In the genomic region with DNA sequence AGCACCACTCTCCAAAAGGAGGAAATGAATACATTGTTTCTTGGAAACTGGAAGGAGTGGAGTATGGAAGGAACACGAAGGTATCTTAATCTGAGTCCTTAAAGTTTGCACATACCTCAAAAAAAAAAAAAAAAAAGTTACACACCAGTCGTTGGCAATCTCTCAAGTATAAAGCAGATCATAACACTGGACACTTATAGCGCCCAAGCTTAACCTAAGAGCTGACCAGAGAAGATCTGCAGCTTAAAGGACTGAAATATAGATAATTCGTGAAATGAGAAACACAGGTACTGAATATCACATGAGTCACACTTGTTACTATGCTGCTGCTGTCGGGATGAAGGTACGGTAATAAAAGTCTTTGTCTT, we compare ENCODE assay signal across 8 mouse cellular contexts. TPM values are rescaled to one million over a fixed set of nuclear protein-coding genes. Genes with fewer than 3 reads are reported as not detected.
DNase-seq lines count a peak whose midpoint lies in the region; ATAC-seq and TF ChIP-seq lines count a peak whose summit lies in the region.

No protein-coding gene starts in this region.

- 5% methylated on average over 6 of the region's 6 CpGs for WGBS in cerebellum, adult 2 months
- WGBS in spleen, adult 2 months = 5% methylated on average over 6 of the region's 6 CpGs
- 3% methylated on average over 6 of the region's 6 CpGs for WGBS in limb, embryonic 15.5 days
- WGBS in stomach, postnatal 0 days = 2% methylated on average over 6 of the region's 6 CpGs

- H3K27ac ChIP-seq in cerebellum, adult 2 months (ENCODE audit: insufficient read depth, low read length) = 0 out of 2 replicates have a peak overlapping the region, but pooled peaks have one; percentile 2
- H3K27ac ChIP-seq in spleen, adult 2 months (ENCODE audit: insufficient read depth, low read length) = peak overlapping the region; percentile 73
- H3K27ac ChIP-seq in limb, embryonic 15.5 days = peak overlapping the region; percentile 93
- peak overlapping the region; percentile 88 for H3K27ac ChIP-seq in stomach, postnatal 0 days (replicated peaks)

- 0 out of 2 replicates have a peak, but pooled peaks have one; percentile 3 for ATAC-seq in limb, embryonic 15.5 days (ENCODE audit: insufficient number of reproducible peaks, low FRiP score, low TSS enrichment, low read depth)
- ATAC-seq in stomach, postnatal 0 days (ENCODE audit: low FRiP score, low TSS enrichment) = no peak

- no peak for TF ChIP-seq POLR2A in cerebellum, adult 2 months (IDR thresholded peaks at IDR 0.05; ENCODE audit: borderline replicate concordance, insufficient read depth, low read length)
- no peak for TF ChIP-seq POLR2A in spleen, adult 2 months (IDR thresholded peaks at IDR 0.05; ENCODE audit: low read depth, low read length)

- H3K4me2 ChIP-seq in limb, embryonic 15.5 days = peak overlapping the region; percentile 72
- H3K4me2 ChIP-seq in stomach, postnatal 0 days (replicated peaks; ENCODE audit: low read depth) = peak overlapping the region; percentile 65

- no peak for TF ChIP-seq CTCF in cerebellum, adult 2 months (IDR thresholded peaks at IDR 0.05; ENCODE audit: borderline replicate concordance, insufficient read depth, low read depth, low read length)
- TF ChIP-seq CTCF in spleen, adult 2 months (IDR thresholded peaks at IDR 0.05; ENCODE audit: extremely low read depth, insufficient read depth, insufficient read length, insufficient replicate concordance) = no peak
- TF ChIP-seq CTCF in stomach, postnatal 0 days (IDR thresholded peaks at IDR 0.05; ENCODE audit: low read depth) = no peak

- peak overlapping the region; percentile 100 for H3K4me3 ChIP-seq in cerebellum, adult 2 months (replicated peaks; ENCODE audit: insufficient read depth, low read depth, low read length)
- H3K4me3 ChIP-seq in spleen, adult 2 months (ENCODE audit: extremely low read depth, insufficient read depth, insufficient read length) = peak overlapping the region; percentile 66; the same call in 1 of the 2 replicates
- H3K4me3 ChIP-seq in limb, embryonic 15.5 days = peak overlapping the region; percentile 72
- peak overlapping the region; percentile 63 for H3K4me3 ChIP-seq in stomach, postnatal 0 days (ENCODE audit: low read depth, low read length)

- TF ChIP-seq EP300 in stomach, postnatal 0 days (optimal IDR thresholded peaks at IDR 0.05) = no peak

- intact Hi-C loops in gastrocnemius, postnatal 36 days (cut with DNase I) = loop anchor here (5.0 to 10.0 kb wide), 2 partner anchors 76 to 139 kb away; no protein-coding TSS in a partner anchor

- peak overlapping the region; percentile 75; the same call in 1 of the 2 replicates for H3K9ac ChIP-seq in limb, embryonic 15.5 days
- H3K9ac ChIP-seq in stomach, postnatal 0 days (ENCODE audit: low read length) = peak overlapping the region; percentile 76

- no peak for DNase-seq in cerebellum, adult 2 months
- DNase-seq in cerebellum, postnatal 14 days = no peak
- DNase-seq in spleen, adult 2 months (ENCODE audit: low read depth in 1 of 2, low spot score in 2 of 2) = no peak
- DNase-seq in spleen, postnatal 14 days (ENCODE audit: low spot score in 2 of 2) = no peak
- DNase-seq in stomach, postnatal 0 days (ENCODE audit: low spot score) = no peak
- no peak for DNase-seq in layer of hippocampus, adult 8-10 months (ENCODE audit: low spot score in 2 of 2)
- DNase-seq in gastrocnemius, postnatal 36 days = no peak

- no peaks in the 10 kb centered on the region for H3K9me3 ChIP-seq in limb, embryonic 15.5 days
- H3K9me3 ChIP-seq in stomach, postnatal 0 days (ENCODE audit: control insufficient read depth, low read length) = no peaks in the 10 kb centered on the region

- H3K36me3 ChIP-seq in spleen, adult 2 months (ENCODE audit: control insufficient read depth, insufficient read depth, low read length) = no peaks in the 10 kb centered on the region
- peaks cover 6% of the 10 kb centered on the region for H3K36me3 ChIP-seq in limb, embryonic 15.5 days
- H3K36me3 ChIP-seq in stomach, postnatal 0 days (ENCODE audit: control insufficient read depth, insufficient read depth, low read length) = no peaks in the 10 kb centered on the region

- H3K27me3 ChIP-seq in cerebellum, adult 2 months (ENCODE audit: control insufficient read depth, insufficient read depth, low read length) = no peaks in the 10 kb centered on the region
- no peaks in the 10 kb centered on the region for H3K27me3 ChIP-seq in spleen, adult 2 months (ENCODE audit: control insufficient read depth, insufficient read depth, low read length)
- no peaks in the 10 kb centered on the region for H3K27me3 ChIP-seq in limb, embryonic 15.5 days
- no peaks in the 10 kb centered on the region for H3K27me3 ChIP-seq in stomach, postnatal 0 days (ENCODE audit: control insufficient read depth, insufficient read depth, low read length)

- no peaks in the 10 kb centered on the region; the same call in 1 of the 2 replicates for H3K4me1 ChIP-seq in cerebellum, adult 2 months (ENCODE audit: control insufficient read depth, insufficient read depth, low read length)
- peaks cover 2% of the 10 kb centered on the region; the same call in 1 of the 2 replicates for H3K4me1 ChIP-seq in spleen, adult 2 months (ENCODE audit: control insufficient read depth, insufficient read depth, insufficient read length)
- H3K4me1 ChIP-seq in limb, embryonic 15.5 days = peaks cover 11% of the 10 kb centered on the region; the same call in 1 of the 2 replicates
- H3K4me1 ChIP-seq in stomach, postnatal 0 days (replicated peaks; ENCODE audit: control insufficient read depth, insufficient read depth) = no peaks in the 10 kb centered on the region; the same call in 1 of the 2 replicates

RNA-seq across cellular contexts. Expression of a gene that starts 0.6 kb away (rescaled TPM):
- 25.9 and 27.5 TPM in 2 replicates for polyA plus RNA-seq in cerebellum, adult 2 months (2012; rRNA removed)
- 3.1 and 3.4 TPM in 2 replicates for polyA plus RNA-seq in spleen, adult 2 months (2012; rRNA removed)
- 24.5 and 25.4 TPM in 2 replicates for polyA plus RNA-seq in limb, embryonic 15.5 days (2015; fragmentation: Nextera tagmentation; extraction: Ambion mirVana)
- polyA plus RNA-seq in stomach, postnatal 0 days (2015; fragmentation: Nextera tagmentation; extraction: Ambion mirVana) = 13.9 and 14.9 TPM in 2 replicates
- total RNA-seq in layer of hippocampus, adult 8-10 months (2022) = 10 to 100 TPM; 20.1 to 23.9 (median 21.9) TPM
- total RNA-seq in gastrocnemius, postnatal 36 days (2021) = 10 to 100 TPM; 12.5 to 13.0 TPM

RNA-seq across cellular contexts. Expression of a gene that starts 28.9 kb away (rescaled TPM):
- 8.4 and 9.6 TPM in 2 replicates for polyA plus RNA-seq in cerebellum, adult 2 months (2012; rRNA removed)
- 0.12 TPM in 2 replicates for polyA plus RNA-seq in spleen, adult 2 months (2012; rRNA removed)
- 13.9 and 14.1 TPM in 2 replicates for polyA plus RNA-seq in limb, embryonic 15.5 days (2015; fragmentation: Nextera tagmentation; extraction: Ambion mirVana)
- polyA plus RNA-seq in stomach, postnatal 0 days (2015; fragmentation: Nextera tagmentation; extraction: Ambion mirVana) = 4.8 and 5.3 TPM in 2 replicates
- 10 to 100 TPM; 64.0 to 78.4 (median 71.9) TPM for total RNA-seq in layer of hippocampus, adult 8-10 months (2022)
- total RNA-seq in gastrocnemius, postnatal 36 days (2021) = 1 to 10 TPM; 1.4 to 2.0 TPM

Comparison
In these comparisons a context has a peak if more than half of its experiments do, and no peak if none do; other contexts are left out.
1. H3K27ac ChIP-seq: peak in every context shown above with its lines; median percentile 93 in limb, embryonic 15.5 days; 88 in stomach, postnatal 0 days; 73 in spleen, adult 2 months; 2 in cerebellum, adult 2 months.